Mouse (Mus musculus) bone marrow macrophage, adult 2 months (primary cell): ENCODE data around the gene Stxbp1. TPM values are rescaled to one million over a fixed set of nuclear protein-coding genes. Genes with fewer than 3 reads are reported as not detected.

Source experiments
- H3K27ac ChIP-seq: 2 replicates; pipeline ENCODE4 v1.5.1; 2012; ENCODE audit warnings: low read depth, low read length; ENCODE audit not compliant: insufficient read depth
- H3K4me1 ChIP-seq: 2 replicates; pipeline ENCODE4 v1.6.1; 2012; ENCODE audit warnings: low read length; ENCODE audit not compliant: control insufficient read depth, insufficient read depth
- H3K4me3 ChIP-seq: 2 replicates; pipeline ENCODE4 v1.5.1; 2012; ENCODE audit warnings: mild to moderate bottlenecking, low read length, moderate library complexity; ENCODE audit not compliant: insufficient read depth
- CTCF ChIP-seq: IDR thresholded peaks from 2 replicates; pipeline ENCODE4 v1.5.1; 2012; ENCODE audit warnings: low read depth, mild to moderate bottlenecking, low read length, moderate library complexity
- POLR2A ChIP-seq: IDR thresholded peaks from 2 replicates; pipeline ENCODE4 v1.6.1; 2012; ENCODE audit warnings: mild to moderate bottlenecking, low read depth, low read length, borderline replicate concordance
- polyA plus RNA-seq: library from polyadenylated mRNA; stranded (reverse); fragments of >200 nt; gene quantifications from 2 replicates; pipeline ENCODE4 v1.2.4, GENCODE M21; 2012; ENCODE audit not compliant: missing spikeins, insufficient read depth, insufficient read length

Gene Stxbp1
- polyA plus RNA-seq, 1 experiment, result 17.7 TPM

DNA sequence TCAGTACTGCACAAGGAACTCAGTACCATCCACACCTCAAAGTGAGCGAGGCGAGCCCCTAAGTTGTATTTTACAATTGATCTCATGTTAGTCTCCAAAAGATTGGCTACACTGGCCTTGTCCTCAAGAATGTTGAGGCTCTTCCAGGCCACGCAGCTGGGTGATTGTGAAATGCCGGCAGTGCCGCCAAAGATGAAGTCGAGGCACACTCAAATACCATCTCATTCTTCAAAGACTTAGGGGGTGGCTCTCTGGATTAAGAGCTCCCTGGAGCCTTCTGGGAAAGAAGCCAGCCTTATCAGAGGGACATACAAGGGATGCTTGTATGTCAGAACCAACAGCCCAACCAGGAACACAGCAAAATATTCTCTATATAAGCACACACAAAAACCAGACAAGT, 55.7 kb downstream of the Stxbp1 start:
- no peak overlapping the region for H3K4me3 ChIP-seq
- TF ChIP-seq CTCF, result no peak
- TF ChIP-seq POLR2A, result no peak
- no peak overlapping the region for H3K27ac ChIP-seq
- H3K4me1 ChIP-seq, result no peaks in the 10 kb centered on the region

GRCm38 (mm10) chr2:32788581-32788980, 58.5 kb downstream of the Stxbp1 start:
- Histone ChIP-seq H3K4me1 (peaks cover 2% of the 10 kb centered on the region), H3K27ac (no peak overlapping the region), H3K4me3 (no peak overlapping the region)
- TF ChIP-seq POLR2A, result no peak
- TF ChIP-seq CTCF, result no peak

DNA sequence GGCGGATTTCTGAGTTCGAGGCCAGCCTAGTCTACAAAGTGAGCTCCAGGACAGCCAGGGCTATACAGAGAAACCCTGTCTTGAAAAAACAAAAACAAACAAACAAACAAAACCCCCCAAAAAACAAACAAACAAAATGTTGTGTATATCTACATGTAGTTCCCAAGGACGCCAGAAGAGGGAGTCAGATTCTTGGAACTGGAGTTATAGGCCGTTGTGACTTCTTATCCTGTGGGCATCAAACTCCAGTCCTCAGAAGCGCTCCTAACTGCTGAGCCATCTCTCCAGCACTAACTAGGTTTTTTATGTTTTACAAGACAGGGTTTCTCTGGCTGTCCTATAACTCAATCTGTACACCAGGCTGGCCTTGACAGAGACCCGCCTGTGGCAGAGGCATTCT, 59.9 kb downstream of the Stxbp1 start:
- H3K27ac ChIP-seq, result no peak overlapping the region
- TF ChIP-seq POLR2A (no peak), CTCF (no peak)
- peaks cover 2% of the 10 kb centered on the region for H3K4me1 ChIP-seq
- no peak overlapping the region for H3K4me3 ChIP-seq

GRCm38 (mm10) chr2:32784048-32784681, 62.9 kb downstream of the Stxbp1 start, which contains the start of gene Cfap157:
Gene Cfap157, minus strand, starts transcription at chr2:32784428.
- Histone ChIP-seq H3K4me1 (peaks cover 2% of the 10 kb centered on the region), H3K4me3 (no peak within 1 kb of the TSS), H3K27ac (no peak within 1 kb of the TSS)
- no peak for TF ChIP-seq POLR2A
- TF ChIP-seq CTCF, result no peak

DNA sequence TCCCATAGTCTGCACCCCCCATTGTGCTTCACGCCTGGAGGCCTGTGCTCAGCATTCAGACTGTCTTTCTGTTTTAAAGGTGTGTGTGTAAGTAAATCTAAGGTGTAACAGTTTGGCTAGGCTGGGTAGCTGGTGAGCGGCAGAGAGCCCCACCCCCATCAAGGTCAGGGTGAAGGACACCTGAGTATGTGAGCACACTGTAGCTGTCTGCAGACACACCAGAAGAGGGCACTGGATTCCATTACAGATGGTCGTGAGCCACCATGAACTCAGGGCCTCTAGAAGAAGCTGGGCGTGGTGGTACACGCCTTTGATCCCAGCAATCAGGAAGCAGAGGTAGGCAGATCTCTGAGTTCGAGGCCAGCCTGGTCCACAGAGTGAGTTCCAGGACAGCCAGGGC, 65.3 kb downstream of the Stxbp1 start:
- H3K4me1 ChIP-seq, result peaks cover 3% of the 10 kb centered on the region

DNA sequence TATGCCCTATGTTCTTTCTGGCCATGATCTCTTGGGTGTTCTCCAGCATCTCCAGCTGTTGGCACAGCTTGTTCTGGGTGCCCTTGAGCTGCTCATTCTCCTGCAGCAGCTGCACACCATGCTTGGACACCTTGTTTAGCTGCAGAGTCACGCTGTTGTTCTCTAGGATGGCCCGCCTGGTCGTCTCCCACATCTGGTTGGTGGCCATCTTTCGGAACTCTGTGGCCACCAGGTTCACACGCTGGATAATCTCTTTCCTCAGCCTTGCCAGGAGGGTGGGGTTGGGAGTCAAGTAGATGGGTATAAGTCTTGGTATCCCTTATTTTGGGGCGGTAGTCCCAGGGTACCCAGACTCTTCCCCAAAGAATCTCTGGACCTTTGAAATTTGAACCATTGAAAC, 67.3 kb downstream of the Stxbp1 start:
- H3K4me1 ChIP-seq, result peaks cover 8% of the 10 kb centered on the region
- H3K27ac ChIP-seq, result no peak overlapping the region
- TF ChIP-seq POLR2A, result no peak
- TF ChIP-seq CTCF, result no peak
- H3K4me3 ChIP-seq, result no peak overlapping the region

More for the DNA sequence above, 65.3 kb downstream of the Stxbp1 start:
- H3K4me3 ChIP-seq, result no peak overlapping the region
- H3K27ac ChIP-seq, result no peak overlapping the region
- no peak for TF ChIP-seq POLR2A
- no peak for TF ChIP-seq CTCF

DNA sequence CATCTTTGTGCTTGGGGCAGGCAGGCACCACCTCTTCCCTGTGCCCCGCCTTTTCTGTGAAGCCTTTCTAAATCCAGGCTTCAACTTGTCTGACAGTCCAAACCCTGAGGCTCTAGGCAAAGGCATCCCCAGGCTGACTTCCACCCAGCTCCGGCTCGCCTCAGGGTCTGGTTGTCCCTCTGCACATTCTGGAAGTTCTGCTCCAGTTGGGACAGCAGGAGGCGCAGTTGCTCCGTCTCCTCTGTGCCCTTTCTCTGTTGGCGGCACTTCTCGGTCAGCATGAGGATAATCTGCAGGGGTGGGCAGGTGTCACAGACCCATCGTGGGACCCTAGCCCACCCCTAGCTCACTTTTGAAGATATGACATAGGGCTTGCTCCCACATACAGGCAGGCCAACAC, 67.9 kb downstream of the Stxbp1 start:
- TF ChIP-seq POLR2A (no peak), CTCF (peak; percentile 47; the same call in 1 of the 2 replicates)
- peaks cover 8% of the 10 kb centered on the region for H3K4me1 ChIP-seq
- H3K27ac ChIP-seq, result no peak overlapping the region
- H3K4me3 ChIP-seq, result no peak overlapping the region

DNA sequence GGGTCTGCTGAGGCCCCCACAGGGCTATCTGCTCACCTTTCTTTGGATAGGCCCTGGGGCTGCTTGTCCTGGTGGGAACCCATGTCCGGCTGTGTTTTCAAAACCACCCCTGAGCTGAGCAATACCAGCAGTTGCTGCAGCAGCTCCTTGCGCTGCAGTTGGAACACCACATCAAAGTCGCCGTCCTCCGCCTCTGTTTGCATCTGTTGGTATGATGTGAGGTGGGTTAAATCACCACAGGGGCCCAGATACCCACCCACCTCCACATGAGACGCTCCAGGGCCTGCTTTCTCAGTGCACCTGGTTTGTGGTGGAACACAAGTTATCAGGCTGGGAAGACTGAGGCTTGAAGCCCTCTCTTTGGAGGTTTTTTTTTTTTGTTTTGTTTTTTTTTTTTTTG, 69.0 kb downstream of the Stxbp1 start:
- no peak for TF ChIP-seq CTCF
- TF ChIP-seq POLR2A, result no peak
- Histone ChIP-seq H3K4me3 (no peak overlapping the region), H3K4me1 (peaks cover 6% of the 10 kb centered on the region), H3K27ac (no peak overlapping the region)

DNA sequence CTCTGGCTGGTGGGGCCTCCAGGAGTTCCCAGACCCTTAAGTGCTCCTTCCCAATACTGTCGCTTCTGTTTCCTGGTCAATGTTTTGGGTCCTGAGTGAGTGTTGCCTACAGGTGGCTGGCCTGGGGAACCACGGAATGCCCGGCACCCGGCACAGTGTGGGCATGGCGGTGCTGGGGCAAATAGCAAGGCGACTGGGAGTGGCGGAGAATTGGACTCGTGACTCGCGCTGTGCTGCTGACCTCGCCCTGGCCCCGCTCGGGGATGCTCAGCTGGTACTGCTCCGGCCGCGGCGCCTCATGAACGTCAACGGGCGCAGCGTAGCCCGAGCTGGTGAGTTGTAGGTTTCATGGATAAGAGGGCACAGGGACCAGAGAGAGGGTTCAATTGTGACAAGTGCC, 70.9 kb downstream of the Stxbp1 start:
- H3K4me3 ChIP-seq, result peak overlapping the region; percentile 64
- H3K27ac ChIP-seq, result no peak overlapping the region
- TF ChIP-seq POLR2A, result no peak
- no peak for TF ChIP-seq CTCF
- H3K4me1 ChIP-seq, result peaks cover 6% of the 10 kb centered on the region

DNA sequence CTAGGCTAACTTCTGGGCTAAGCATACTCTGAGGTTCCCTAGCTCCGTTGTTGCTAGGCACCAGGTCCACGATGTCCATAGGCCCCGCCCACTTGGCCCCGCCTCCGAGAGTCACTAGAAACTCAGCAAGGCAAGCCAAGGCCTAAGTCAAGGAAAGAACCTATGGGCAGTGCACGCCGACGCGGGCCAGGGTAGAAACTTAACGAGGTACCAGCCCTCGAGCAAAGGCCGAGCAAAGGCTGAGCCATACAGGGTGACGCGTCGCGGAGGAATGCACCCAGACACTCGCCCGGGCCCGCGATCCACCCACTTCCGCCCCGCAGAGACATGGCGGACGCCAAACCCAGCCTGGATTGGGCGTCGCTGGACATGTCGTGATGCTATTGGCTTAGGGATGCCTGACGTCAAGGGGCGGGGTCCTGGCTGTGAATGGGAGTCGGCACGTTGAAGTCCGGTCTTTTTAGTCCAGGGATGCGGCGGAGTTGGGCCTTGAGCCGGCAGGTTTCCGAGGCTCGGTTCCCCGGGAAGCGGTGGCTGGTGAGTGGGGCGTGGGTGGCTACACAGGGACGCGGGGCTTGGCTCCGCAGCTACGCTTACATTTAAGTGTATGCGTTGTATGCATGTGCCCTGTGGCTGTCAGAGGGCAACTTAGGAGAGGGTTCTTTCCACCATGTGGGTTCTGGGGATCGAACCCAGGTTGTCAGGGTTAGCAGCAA, 71.5 kb downstream of the Stxbp1 start, which contains the start of the genes Ttc16 and Ptrh1:
Ttc16 (minus strand) TSS at position 275 of the 716 bp plus-strand sequence.
Ptrh1 (plus strand) TSS at position 428 of the 716 bp plus-strand sequence.
- Histone ChIP-seq H3K4me1 (peaks cover 6% of the 10 kb centered on the region), H3K27ac (peak within 1 kb of the TSS; percentile 30), H3K4me3 (peak within 1 kb of the TSS; percentile 64)
- TF ChIP-seq CTCF (no peak), POLR2A (no peak)
